Mouse (Mus musculus): ENCODE results near the gene Sorcs3.

Gene Sorcs3

GRCm38 (mm10) chr19:48727601-48728000 is 521.8 kb downstream of the Sorcs3 start:
- no peak for DNase-seq

GRCm38 (mm10) chr19:48731731-48732130 is 525.9 kb downstream of the Sorcs3 start:
- DNase-seq: no peak

GRCm38 (mm10) chr19:48734370-48734769 is 528.5 kb downstream of the Sorcs3 start:
- DNase-seq: no peak

GRCm38 (mm10) chr19:48737554-48737953 is 531.7 kb downstream of the Sorcs3 start:
- DNase-seq: no peak

DNA sequence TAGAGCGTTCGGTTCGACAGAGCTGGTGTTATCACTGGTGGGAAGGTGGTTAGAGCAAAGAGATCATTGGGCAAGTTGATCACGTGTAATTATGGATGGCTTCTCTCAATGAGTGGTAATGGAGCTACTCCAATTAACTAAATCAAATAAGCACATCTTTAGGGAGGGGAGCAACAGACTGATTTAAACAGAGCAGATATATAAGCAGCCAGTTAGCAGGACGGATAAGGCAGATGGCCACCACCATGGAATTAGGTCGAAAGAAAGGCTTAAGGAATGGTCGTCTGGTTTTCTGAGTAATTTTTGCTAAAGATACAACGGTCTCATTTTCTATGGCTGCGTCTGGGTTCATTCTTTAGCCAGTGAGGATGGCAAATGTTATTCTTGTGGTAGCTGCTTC is 549.3 kb downstream of the Sorcs3 start:
- DNase-seq: no peak

GRCm38 (mm10) chr19:48756831-48757230 is 551.0 kb downstream of the Sorcs3 start:
- DNase-seq: no peak

GRCm38 (mm10) chr19:48766524-48766923 is 560.7 kb downstream of the Sorcs3 start:
- no peak for DNase-seq

- DNase-seq: no peak
Measured at GRCm38 (mm10) chr19:48771565-48771964, 565.7 kb downstream of the Sorcs3 start.

DNA sequence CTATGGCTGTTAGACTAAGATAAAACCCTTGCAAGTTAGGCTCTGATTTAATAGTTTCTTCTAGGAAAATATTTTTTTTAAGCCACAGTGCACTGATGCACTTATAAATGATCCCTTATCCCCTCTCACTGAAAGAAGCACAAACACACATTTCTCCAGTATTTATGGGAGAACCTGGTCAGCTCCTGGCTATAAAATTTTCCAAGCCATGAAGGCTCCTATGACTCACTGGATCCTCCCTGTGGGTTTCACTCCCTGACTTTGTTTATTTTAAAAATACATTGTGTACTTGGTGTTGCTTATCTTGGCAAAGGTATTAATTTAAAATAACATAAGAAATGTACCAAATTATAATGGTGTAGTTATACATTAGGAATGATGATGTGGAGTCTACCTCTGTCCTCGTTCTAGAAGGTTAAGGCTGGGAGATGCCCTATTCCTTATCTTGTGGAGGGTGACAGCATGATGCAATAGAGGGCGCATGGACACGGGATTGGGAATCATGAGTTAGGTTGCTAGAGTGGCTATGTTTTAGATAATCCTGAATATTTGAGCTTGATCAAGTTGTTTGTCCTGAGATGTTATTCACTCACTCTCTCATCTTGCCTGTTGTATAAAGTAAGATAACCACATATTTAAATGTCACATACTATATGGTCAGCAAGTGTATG is 573.4 kb downstream of the Sorcs3 start:
- no peak for DNase-seq

DNA sequence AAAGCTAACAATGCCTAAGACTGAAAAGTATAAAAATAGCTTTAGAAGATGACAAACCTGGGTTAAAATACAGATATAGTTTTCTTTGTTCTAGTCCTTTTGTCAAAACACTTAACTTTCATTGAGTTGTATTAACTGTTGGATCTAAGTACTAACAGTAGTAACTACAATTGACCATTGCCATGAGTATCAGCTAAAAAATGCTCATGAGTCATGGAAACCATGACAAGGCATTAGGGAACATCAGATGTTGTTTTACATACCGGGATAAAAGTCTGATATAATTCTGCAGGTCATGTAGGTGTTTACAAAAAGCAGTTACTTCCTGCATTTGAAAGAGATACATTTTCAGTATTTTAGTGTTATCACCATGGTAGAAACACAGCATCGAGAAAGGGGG is 575.0 kb downstream of the Sorcs3 start:
- no peak for DNase-seq

DNA sequence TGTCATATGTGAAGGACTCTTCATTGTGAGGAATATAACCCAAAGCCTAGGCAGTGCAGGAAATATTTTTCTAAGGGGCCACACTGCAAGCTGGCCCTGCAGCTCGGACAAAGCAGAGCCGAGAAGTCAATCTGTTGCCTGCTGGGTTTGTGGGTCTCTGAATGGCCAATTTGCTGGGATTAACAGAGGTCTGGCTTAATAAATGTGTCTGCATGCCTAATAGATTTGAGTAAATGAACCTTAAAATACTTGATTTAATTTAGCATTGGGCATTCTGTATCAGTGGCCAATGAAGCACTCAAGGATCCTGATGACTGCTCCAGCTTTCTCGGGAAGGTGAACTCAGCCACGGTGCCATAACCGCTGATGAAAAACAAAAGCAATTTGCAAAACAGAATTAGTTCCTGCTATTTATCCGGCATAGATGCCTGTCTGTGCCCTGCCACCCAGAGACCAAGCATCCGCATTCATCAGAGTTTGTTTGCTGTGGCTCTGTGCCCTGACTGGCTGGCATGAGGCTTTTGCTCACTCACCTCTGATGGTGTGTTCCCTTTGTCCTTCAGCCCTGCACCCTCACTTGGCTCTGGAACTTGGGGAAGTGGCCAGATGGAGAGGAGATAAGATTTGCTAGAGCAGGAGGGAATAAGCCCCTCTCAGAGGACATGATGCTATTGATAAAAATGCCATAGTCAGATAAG is 576.3 kb downstream of the Sorcs3 start:
- no peak for DNase-seq

- no peak for DNase-seq
Measured at GRCm38 (mm10) chr19:48787269-48787668, 581.4 kb downstream of the Sorcs3 start.

- DNase-seq: no peak
Measured at GRCm38 (mm10) chr19:48804546-48804945, 598.7 kb downstream of the Sorcs3 start.

- DNase-seq: no peak
Measured at GRCm38 (mm10) chr19:48811541-48811940, 605.7 kb downstream of the Sorcs3 start.

- no peak for DNase-seq
Measured at GRCm38 (mm10) chr19:48813823-48814222, 608.0 kb downstream of the Sorcs3 start.

DNA sequence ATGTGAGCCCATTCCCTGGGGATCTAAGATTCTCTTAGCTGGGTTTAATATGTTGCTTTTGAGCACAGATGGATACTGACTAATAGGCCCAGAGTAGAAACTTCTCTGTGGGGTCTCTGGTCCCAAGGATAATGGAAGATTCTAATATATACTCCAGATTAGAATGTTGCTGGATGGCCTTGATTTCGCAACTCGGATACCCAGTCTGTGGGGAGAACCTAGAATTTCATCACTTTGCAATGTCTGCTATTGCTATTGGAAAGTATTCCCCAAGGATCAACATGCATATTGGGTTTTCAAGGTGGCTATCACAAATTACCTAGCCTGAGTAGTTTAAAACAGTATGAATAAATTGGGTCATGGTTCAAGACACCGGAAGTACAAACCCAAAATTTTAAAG is 609.2 kb downstream of the Sorcs3 start:
- no peak for DNase-seq

- no peak for DNase-seq
Measured at GRCm38 (mm10) chr19:48820493-48821282, 614.9 kb downstream of the Sorcs3 start.

DNA sequence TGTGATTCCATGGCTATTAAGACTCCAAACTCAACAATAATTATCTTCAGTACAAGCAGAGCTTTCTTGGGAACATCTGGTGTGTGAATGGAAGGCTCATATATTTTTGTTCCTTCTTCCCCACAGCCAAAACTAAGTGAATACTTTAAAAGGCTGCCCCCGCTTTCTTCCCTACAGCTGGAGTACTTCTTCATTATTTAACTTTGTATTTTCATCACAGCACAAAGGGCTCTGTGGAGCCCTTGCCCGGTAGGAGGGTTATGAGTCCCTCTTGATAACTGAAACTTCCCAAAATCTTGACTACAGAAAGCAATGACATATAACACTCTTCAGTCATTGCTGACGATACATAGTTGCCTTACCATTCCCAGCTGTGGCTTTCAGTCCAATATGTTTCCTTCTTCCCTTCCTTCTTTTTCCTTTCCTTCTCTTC is 615.5 kb downstream of the Sorcs3 start:
- DNase-seq: no peak

DNA sequence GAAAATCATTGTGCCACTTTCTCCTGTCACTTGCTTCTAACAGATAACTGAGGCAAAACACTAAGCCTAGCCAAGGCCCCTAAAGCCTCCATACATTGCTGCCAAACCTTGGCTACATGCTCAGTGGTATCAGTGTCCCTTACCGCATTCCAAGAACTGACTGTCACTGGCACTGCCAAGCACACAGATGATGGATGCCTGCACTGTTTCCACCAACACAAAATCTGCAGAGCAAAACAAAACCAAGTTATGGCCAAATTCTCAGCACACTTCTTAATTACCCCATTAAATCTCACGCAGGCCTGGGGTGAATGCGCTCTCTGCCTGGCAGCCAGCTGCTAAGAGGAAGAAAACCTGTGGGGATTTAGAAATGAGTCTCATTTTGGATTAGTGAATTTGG is 628.5 kb downstream of the Sorcs3 start:
- no peak for DNase-seq

DNA sequence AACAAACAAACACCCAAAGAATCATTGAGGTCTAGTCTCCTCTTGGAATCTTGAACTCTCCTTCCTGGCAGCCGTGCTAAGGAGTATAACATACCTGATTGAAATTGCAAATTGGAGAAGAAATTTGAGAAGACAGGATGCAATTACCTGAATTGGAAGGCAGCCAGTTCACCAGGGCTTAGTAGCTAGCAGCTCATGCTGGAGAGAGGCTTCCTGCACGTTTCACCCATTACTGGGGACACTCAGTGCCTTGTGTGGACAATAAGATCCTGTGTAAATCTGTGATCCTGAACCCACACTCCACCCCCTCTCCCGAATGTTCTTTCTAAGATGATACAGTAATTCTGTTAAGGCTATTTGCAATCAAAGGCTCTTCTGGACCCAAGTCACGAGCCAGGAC is 633.6 kb downstream of the Sorcs3 start:
- DNase-seq: no peak

- DNase-seq: no peak
Measured at GRCm38 (mm10) chr19:48847700-48848099, 641.9 kb downstream of the Sorcs3 start.

GRCm38 (mm10) chr19:48850466-48850865 is 644.6 kb downstream of the Sorcs3 start:
- no peak for DNase-seq

Data from spleen, adult 18-20 months (tissue).